Mouse (Mus musculus): Measurements from ENCODE around the gene Gm11444.

Gene Gm11444

DNA sequence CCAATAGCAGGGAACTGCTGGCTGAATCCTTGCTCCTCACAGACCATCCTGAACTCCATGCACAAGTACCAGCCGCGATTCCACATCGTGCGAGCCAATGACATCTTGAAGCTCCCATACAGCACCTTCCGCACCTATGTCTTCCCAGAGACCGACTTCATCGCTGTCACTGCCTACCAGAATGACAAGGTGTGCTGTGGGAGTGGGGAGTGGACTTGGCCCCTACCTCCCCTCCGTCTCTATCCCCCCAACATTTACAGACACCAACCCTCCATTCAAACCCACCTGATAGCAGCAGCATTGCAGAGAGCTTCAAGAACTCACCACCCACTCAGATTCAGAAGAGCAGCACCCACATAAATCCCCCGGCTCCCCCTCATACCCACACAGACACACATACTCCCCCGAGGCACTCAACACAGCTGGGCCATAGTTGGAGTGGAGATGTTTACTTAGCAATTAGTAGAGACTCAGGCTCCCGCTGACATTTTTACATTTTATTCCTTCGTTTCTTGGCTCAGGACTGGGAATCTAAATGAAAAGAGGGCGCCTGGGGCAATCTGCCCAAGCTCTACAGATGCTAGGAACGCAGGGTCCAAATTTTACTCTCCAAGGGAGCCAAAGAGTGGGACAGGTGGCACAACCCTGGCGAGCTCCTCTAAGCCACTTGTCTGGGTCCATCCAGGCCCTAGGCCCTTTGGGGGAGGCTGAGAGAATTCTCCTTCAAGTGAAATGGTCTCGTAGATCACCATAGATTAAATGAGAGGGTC is 14.2 kb downstream of the Gm11444 start:
- no peak for DNase-seq (ENCODE audit: low spot score in 2 of 2)

DNA sequence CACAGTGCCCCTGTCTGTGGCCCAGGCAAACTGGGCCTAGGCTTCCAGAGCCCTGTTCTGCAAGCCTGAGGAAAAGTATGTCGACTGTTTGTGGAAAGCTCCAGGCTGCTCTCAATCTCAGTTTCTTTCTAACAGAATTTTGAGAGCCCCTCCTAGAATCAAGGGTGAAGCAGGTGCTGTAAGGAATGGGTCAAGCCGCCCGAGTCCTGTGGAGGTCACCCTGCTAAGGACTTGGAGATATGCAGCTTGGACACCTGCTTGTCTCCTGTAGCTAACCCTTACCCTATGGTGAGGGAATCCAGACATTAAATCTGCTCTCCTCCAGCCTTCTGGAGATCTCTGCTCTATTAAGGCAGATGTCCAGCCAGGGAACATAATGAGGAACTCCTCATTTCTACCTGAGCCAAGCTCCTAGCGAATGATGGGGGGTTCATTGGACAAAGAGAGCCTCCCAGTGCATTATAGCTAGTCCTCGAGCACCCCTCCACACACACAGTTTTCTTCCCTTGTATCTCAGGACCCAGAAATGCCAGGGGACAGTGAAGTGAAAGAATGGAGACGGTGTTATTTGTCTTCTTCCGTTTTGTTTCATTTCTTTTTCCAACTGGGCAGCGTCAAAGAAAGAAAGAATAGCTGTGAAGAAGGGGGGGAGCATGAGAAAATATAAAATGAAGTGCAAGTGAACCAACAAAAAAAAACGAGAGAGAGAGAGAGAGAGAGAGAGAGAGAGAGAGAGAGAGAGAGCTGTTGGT is 15.0 kb downstream of the Gm11444 start:
- no peak for DNase-seq (ENCODE audit: low spot score in 2 of 2)

- no peak for DNase-seq (ENCODE audit: low spot score in 2 of 2)
These were observed 15.7 kb downstream of the Gm11444 start for GRCm38 (mm10) chr11:85834386-85834931.

DNA sequence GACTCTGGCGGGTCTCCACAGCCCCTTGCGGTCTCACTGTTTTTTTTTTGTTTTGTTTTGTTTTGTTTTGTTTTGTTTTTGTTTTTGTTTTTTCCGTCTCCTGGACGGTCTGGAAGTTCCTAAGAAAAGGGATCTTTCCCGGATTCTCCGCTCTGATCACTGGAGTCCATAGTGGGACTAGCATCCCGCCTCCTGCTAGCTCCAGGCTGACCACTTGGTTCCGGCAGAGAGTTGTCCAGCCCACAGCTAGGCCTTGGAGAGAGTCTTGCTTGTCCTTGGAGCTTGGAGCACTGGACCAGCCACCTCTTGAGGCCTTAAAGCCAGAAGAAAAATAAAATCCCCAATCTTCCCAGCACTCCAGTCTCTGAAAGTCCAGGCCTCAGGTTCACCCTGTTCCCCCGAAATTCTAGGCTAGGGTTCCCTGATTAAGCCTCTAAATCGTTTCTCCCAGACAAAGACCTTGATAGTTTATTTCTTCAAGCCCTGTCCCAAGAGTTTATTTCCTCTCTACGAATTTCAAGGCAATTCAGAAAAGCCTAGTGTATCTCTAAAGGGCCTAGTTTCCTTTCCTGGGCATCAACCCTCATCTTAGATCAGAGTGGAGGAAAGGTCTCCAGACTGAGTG is 16.3 kb downstream of the Gm11444 start:
- DNase-seq (ENCODE audit: low spot score in 2 of 2) = no peak

DNA sequence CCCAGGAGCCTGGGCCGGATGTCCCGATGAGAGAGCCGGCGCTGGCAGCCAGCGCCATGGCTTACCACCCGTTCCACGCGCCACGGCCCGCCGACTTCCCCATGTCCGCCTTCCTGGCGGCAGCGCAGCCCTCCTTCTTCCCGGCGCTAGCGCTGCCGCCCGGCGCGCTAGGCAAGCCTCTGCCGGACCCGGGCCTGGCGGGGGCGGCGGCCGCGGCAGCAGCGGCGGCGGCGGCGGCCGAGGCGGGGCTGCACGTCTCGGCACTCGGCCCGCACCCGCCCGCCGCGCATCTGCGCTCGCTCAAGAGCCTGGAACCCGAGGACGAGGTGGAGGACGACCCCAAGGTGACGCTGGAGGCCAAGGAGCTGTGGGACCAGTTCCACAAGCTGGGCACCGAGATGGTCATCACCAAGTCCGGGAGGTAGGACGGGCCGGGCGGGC is 17.0 kb downstream of the Gm11444 start:
- no peak for DNase-seq (ENCODE audit: low spot score in 2 of 2)

- DNase-seq (ENCODE audit: low spot score in 2 of 2) = peak; percentile 91 to 92
These were observed 17.8 kb downstream of the Gm11444 start, which contains the start of gene Tbx2 for GRCm38 (mm10) chr11:85832231-85832924. Gene Tbx2, plus strand, starts transcription at chr11:85832551.

DNA sequence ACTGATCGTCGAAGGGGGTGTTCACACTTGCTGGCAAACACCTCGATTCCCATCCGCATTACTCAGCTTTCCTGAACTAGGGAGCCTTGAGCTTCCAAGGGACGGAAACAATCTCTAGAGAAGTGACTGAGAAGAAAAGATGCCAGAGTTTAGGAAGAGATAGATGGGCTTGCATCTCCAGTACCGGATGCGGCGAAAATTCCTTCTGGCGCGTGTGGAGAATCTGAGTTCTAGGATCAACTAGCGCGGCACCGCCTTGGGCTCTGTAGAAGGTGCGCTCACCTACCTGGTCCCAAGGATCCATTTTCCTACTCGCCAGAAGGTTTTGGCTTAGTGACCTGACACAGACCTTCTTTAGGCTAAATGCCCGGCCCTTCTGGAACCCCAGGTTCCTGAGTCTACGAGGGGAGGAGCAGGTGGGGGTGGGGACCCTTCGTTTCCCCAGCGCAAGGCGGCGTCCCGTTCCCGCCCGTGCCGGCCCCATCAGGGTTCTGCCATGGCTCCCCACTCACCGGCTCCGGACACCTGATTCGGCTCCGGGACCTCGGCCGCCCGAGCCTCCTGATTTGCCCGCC is 18.4 kb downstream of the Gm11444 start:
- DNase-seq (ENCODE audit: low spot score in 2 of 2) = no peak

DNA sequence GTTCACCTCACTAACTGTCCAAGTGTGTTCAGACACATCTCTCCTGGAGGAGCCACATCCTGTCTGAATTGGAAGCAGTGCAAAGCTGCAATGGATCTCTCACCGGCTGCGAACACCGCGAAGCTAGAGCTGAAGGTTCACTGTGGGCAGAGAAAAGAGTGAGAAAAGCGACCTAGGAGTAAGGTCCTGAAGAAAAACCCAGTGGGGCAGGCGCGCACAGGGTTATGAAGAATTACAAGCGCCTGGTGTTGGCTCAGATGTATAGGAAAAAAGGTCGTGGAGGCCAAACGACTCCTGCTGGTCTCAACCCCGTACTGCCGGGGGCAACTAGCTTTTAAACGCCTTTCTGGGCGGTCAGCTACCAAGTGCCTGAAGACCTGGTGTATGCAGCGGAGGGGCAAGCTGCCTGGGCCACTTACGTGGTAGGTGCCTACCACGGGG is 19.2 kb downstream of the Gm11444 start:
- no peak for DNase-seq (ENCODE audit: low spot score in 2 of 2)

DNA sequence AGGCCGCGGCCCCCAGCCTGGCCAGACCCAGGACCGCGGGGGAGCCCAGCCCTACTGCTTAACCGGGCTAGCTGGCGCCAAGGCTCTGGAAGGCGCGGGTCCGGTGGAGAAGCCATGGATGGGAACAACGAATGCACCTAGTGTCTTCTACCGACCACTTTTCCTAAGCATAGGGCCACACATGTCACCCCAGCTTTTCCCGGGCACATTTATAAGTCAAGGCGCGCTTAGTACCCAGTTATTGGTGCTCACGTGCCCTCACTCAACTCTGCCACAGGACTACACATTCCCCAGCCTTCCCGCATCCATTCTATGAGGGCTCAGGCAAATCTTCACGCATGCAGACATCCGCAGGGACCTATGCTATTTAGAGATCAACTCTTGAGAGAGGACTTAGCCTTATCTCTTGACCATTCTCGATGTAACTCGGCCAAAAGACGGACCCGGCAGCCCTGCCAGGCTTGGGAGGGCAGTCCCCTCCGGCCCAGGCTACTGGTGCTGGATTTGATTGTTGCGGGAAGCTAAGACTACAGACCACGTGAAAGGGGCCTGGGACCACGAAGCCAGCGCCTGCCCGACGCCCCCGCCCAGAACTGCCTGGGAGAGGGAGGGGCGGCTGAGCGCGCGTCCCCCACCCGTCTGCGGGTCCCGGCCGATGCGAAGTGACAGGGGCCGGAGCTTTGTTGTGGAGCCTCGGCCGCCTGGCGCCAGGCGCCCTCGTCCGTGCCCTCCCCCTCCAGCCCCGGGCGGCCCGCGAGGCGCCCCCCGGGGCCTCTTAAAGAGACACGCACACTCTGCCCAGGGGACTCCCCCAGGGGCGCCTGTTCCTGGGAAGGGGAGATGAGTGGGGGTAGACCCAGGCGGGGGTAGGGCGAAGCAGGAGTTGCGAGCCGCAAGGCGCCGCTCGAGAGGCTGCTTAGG is 20.4 kb downstream of the Gm11444 start:
- no peak for DNase-seq (ENCODE audit: low spot score in 2 of 2)

DNA sequence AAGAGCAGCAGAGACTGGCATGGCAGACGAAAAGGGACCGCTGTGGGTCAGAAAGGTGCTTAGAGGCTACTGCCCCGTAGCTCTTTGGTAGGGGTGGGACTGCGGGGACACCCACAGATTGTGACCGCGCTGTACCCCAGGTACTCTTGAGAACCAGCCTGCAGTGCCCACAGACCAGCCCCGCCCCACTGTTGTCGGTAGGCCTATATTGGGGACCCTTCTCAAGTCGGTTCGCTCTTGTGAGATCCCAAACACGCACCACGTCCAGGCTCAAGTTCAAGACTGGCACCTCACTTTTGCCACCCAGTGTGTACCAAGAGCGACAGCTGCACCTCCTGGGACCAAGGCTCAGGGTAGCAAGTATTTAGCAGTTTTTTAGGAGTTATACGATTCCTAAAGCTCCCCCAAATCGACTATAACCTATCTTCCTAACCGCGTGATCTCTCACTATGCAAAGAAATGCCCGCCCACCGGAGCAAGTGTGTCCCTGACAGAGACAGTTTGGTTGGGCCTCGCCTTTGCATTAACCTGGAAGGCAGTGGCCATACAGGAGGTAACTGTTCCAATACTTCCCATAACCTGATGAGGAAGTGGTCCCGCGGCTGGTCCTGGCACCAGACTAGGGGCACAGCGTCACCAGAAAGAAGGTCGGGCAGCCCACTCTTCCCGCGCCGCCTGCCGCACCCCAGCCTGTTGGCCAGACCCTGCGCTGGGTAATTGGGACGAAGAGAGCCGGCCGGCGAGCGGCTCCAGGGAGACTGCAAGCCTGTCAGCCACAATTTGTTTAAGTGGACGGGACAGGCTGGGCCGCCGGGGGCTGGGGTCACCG is 21.2 kb downstream of the Gm11444 start:
- DNase-seq (ENCODE audit: low spot score in 2 of 2) = no peak

DNA sequence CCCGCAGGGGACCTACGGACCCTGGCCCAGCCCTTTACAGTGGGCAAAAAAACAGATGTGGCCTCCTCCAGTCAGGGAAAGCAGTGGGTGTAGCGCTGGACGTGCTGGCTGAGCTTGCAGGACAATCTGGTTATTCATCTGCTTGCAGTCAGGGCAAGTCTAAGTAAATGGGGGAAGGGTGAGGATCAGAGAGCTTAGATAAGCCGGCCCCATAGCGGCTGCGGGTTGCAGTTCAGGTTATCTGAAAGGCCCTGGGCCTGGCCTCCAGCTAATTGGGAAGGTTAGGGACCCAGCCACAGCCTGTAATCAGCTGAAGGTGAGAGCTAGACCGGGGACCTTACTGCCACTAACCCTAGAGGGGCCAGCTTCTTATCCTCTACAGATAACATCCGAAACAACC is 22.8 kb downstream of the Gm11444 start:
- no peak for DNase-seq (ENCODE audit: low spot score in 2 of 2)

DNA sequence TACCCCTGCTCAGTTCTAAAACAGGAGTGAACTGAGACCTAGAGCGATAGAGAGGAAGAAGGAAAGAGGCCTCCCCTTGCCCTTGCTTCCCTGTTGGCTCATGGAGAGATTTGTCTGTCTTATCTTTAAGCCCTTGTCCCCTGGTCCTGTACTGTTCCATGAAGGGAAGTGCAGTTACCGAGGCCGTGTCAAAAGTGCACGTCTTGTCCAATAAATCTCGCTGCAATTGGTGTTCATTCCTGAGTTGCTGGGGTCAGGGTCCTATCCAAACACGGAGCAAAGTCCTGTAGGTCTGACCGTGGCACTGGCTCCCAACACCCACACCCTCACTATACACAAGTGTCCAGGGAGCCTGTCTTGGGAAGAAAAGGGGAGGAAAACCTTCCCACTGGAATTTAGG is 24.3 kb downstream of the Gm11444 start:
- DNase-seq (ENCODE audit: low spot score in 2 of 2) = no peak

DNA sequence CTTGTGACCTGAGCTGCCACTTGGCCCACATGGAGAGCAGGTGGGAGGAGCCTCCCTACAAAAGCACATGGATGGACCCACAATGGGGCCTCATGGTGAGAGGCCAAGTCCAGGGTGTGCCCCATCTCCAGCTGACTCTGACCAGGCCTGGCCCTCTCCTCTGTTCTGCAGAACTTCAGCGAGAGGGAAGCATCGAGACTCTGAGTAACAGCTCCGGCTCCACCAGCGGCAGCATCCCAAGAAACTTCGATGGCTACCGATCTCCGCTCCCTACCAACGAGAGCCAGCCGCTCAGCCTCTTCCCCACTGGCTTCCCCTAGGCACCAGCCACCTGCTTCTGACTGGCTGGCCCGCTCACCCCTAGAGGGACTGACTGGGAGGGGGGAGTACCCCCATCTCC is 25.1 kb downstream of the Gm11444 start:
- DNase-seq (ENCODE audit: low spot score in 2 of 2) = no peak

DNA sequence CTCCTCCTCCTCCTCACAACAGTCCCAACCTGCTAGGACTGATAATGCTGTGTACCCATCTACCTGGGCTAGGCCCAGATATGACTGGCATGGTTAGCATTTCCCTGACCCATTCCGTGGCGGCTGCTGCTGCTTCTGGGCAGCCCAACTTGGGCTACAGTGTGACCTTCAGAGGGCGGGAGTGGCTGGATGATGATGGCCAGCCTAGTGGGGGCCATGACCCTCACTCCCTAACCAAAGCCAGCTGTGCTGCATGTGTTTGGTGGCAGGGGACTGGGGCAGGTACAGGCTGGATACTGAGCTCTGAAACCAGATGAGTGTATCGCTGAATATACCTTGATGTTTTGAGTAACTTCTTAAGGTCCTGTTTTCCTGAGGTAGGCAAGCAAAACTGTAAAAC is 26.3 kb downstream of the Gm11444 start:
- peak in 1 of 2 experiments; percentile 5 for DNase-seq (ENCODE audit: low spot score in 2 of 2)

- peak; percentile 83 to 91 for DNase-seq (ENCODE audit: low spot score in 2 of 2)
These were observed 27.0 kb downstream of the Gm11444 start for GRCm38 (mm10) chr11:85823181-85823580.

DNA sequence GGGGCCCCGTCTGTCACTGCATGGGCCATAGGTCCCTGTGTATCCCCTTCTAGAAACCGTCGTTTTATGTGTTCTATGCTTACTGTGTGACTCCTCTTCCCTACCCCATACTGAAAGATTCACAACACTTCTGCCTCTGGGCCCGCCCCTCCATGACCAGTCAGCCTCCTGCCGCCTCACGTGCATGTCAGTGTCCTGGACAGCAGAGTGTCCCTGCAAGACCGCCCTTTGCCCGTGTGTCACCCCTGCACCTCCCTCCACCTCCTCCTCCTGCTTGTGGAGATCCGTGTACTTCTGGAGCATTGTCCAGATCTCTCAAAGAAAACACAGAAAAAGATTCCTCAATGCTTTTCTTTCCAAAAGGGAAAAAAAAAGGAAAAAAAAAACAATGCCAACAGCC is 28.5 kb downstream of the Gm11444 start:
- no peak for DNase-seq (ENCODE audit: low spot score in 2 of 2)

- DNase-seq (ENCODE audit: low spot score in 2 of 2) = no peak
These were observed 29.2 kb downstream of the Gm11444 start for GRCm38 (mm10) chr11:85820959-85821358.

DNA sequence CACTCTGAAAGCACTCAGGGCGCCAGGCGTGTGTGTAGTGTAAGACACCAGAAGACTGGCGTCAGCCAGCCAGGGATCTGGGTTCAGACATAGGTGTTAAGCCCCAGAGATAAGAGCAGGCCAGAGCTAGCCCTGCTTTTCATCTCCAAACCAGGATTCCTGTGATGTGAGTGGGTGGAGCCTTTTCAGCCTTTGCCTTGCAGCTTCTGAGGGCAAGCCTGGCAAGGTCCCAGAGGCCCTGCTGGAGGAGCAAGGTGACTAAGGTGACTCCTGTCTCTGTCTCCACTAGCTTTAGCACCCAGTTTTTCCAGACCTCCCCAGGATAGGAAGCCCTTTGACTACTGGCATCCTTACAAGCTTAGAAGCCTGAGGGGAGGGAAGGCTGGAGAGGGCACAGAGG is 31.7 kb downstream of the Gm11444 start:
- DNase-seq (ENCODE audit: low spot score in 2 of 2) = no peak

DNA sequence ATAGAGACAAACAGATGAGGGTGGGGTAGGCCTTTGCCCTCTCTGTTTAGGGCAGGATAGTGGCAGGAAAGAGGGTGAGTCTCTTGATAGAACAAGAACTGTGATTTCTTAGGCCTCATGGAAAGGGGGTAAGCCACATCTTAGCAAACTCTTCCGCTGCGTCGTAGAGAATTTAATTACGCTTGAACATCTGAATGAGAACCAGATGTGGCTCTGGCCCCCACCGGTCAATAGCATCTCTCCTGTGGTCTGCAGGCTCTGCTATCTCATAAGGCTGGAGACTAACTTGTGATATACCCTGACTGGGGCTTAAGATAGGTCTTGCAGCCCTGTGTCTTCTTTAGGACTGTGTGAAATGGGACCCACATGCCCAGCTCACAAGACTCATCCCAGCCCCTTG is 33.7 kb downstream of the Gm11444 start:
- no peak for DNase-seq (ENCODE audit: low spot score in 2 of 2)

All from urinary bladder, postnatal 36 days (tissue).